Mouse (Mus musculus): Measurements from ENCODE around the gene Zfp462. TPM values are rescaled to one million over a fixed set of nuclear protein-coding genes. Genes with fewer than 3 reads are reported as not detected.

Gene Zfp462
- polyA plus RNA-seq, 1 experiment from 2014 or later = 0.38 TPM

- no peaks in the 10 kb centered on the region for H3K4me1 ChIP-seq
- H3K9ac ChIP-seq = no peak overlapping the region
- H3K4me2 ChIP-seq = no peak overlapping the region
- H3K27me3 ChIP-seq (replicated peaks) = no peaks in the 10 kb centered on the region
- H3K4me3 ChIP-seq = no peak overlapping the region
- no peak overlapping the region for H3K27ac ChIP-seq
- no peaks in the 10 kb centered on the region for H3K9me3 ChIP-seq (replicated peaks)
- no peaks in the 10 kb centered on the region for H3K36me3 ChIP-seq
- no peak for ATAC-seq
- WGBS (ENCODE audit: insufficient replicate concordance) = 56% methylated on average over 1 of the region's 1 CpGs
These were observed 7.7 kb upstream of the Zfp462 start for GRCm38 (mm10) chr4:54937161-54937560.

- H3K9ac ChIP-seq = no peak overlapping the region
- H3K4me1 ChIP-seq = no peaks in the 10 kb centered on the region
- H3K36me3 ChIP-seq = no peaks in the 10 kb centered on the region
- WGBS (ENCODE audit: insufficient replicate concordance) = 2% methylated on average over 36 of the region's 36 CpGs
- peak overlapping the region; percentile 46 for H3K4me3 ChIP-seq
- H3K27ac ChIP-seq = no peak overlapping the region
- no peaks in the 10 kb centered on the region for H3K9me3 ChIP-seq (replicated peaks)
- peaks cover 72% of the 10 kb centered on the region for H3K27me3 ChIP-seq (replicated peaks)
- no peak for ATAC-seq
- H3K4me2 ChIP-seq = peak overlapping the region; percentile 65
These were observed 976 bp downstream of the Zfp462 start for GRCm38 (mm10) chr4:54945603-54946445.

GRCm38 (mm10) chr4:54946662-54947055 is 1.8 kb downstream of the Zfp462 start:
- peak overlapping the region; percentile 65 for H3K4me2 ChIP-seq
- no peak for ATAC-seq
- no peaks in the 10 kb centered on the region for H3K36me3 ChIP-seq
- no peak overlapping the region for H3K9ac ChIP-seq
- H3K27ac ChIP-seq = no peak overlapping the region
- H3K4me1 ChIP-seq = no peaks in the 10 kb centered on the region
- no peaks in the 10 kb centered on the region for H3K9me3 ChIP-seq (replicated peaks)
- H3K4me3 ChIP-seq = peak overlapping the region; percentile 53
- H3K27me3 ChIP-seq (replicated peaks) = peaks cover 72% of the 10 kb centered on the region
- WGBS (ENCODE audit: insufficient replicate concordance) = under 1% methylated on average over 10 of the region's 10 CpGs

GRCm38 (mm10) chr4:54947056-54947990 is 2.5 kb downstream of the Zfp462 start:
- Histone ChIP-seq H3K27me3 (replicated peaks) (peaks cover 72% of the 10 kb centered on the region), H3K27ac (peak overlapping the region; percentile 54; the same call in 1 of the 2 replicates), H3K9ac (peak overlapping the region; percentile 35; the same call in 1 of the 2 replicates), H3K4me1 (no peaks in the 10 kb centered on the region), H3K4me3 (peak overlapping the region; percentile 53), H3K36me3 (no peaks in the 10 kb centered on the region), H3K4me2 (peak overlapping the region; percentile 65), H3K9me3 (replicated peaks) (no peaks in the 10 kb centered on the region)
- no peak for ATAC-seq
- 1% methylated on average over 31 of the region's 35 CpGs for WGBS (ENCODE audit: insufficient replicate concordance)

GRCm38 (mm10) chr4:54947991-54948615 is 3.3 kb downstream of the Zfp462 start:
- Histone ChIP-seq H3K27me3 (replicated peaks) (peaks cover 72% of the 10 kb centered on the region), H3K27ac (peak overlapping the region; percentile 69), H3K9me3 (replicated peaks) (no peaks in the 10 kb centered on the region), H3K9ac (peak overlapping the region; percentile 27; the same call in 1 of the 2 replicates), H3K4me2 (peak overlapping the region; percentile 65), H3K4me1 (no peaks in the 10 kb centered on the region), H3K4me3 (peak overlapping the region; percentile 53), H3K36me3 (no peaks in the 10 kb centered on the region)
- WGBS (ENCODE audit: insufficient replicate concordance) = 1% methylated on average over 24 of the region's 25 CpGs
- ATAC-seq = no peak

- Histone ChIP-seq H3K4me1 (no peaks in the 10 kb centered on the region), H3K9me3 (replicated peaks) (no peaks in the 10 kb centered on the region), H3K27ac (peak overlapping the region; percentile 69), H3K9ac (peak overlapping the region; percentile 56), H3K4me3 (peak overlapping the region; percentile 53), H3K4me2 (peak overlapping the region; percentile 65), H3K27me3 (replicated peaks) (peaks cover 70% of the 10 kb centered on the region), H3K36me3 (no peaks in the 10 kb centered on the region)
- ATAC-seq = no peak
- under 1% methylated on average over 18 of the region's 32 CpGs for WGBS (ENCODE audit: insufficient replicate concordance)
These were observed 4.0 kb downstream of the Zfp462 start for GRCm38 (mm10) chr4:54948616-54949560.

- no peaks in the 10 kb centered on the region for H3K9me3 ChIP-seq (replicated peaks)
- H3K4me3 ChIP-seq = peak overlapping the region; percentile 53
- peaks cover 64% of the 10 kb centered on the region for H3K27me3 ChIP-seq (replicated peaks)
- no peaks in the 10 kb centered on the region for H3K36me3 ChIP-seq
- no peak for ATAC-seq
- H3K4me2 ChIP-seq = peak overlapping the region; percentile 65
- H3K9ac ChIP-seq = peak overlapping the region; percentile 56; the same call in 1 of the 2 replicates
- H3K27ac ChIP-seq = peak overlapping the region; percentile 54; the same call in 1 of the 2 replicates
- H3K4me1 ChIP-seq = no peaks in the 10 kb centered on the region
- 12% methylated on average over 7 of the region's 7 CpGs for WGBS (ENCODE audit: insufficient replicate concordance)
These were observed 4.7 kb downstream of the Zfp462 start for GRCm38 (mm10) chr4:54949561-54949940.

GRCm38 (mm10) chr4:54950136-54950535 is 5.3 kb downstream of the Zfp462 start:
- Histone ChIP-seq H3K36me3 (no peaks in the 10 kb centered on the region), H3K9ac (no peak overlapping the region), H3K4me3 (no peak overlapping the region), H3K27ac (no peak overlapping the region), H3K4me1 (no peaks in the 10 kb centered on the region), H3K4me2 (peak overlapping the region; percentile 65; the same call in 1 of the 2 replicates), H3K27me3 (replicated peaks) (peaks cover 58% of the 10 kb centered on the region), H3K9me3 (replicated peaks) (no peaks in the 10 kb centered on the region)
- ATAC-seq = no peak
- 12% methylated on average over 2 of the region's 2 CpGs for WGBS (ENCODE audit: insufficient replicate concordance)

GRCm38 (mm10) chr4:54950866-54951265 is 6.0 kb downstream of the Zfp462 start:
- Histone ChIP-seq H3K4me3 (no peak overlapping the region), H3K27me3 (replicated peaks) (peaks cover 50% of the 10 kb centered on the region), H3K36me3 (no peaks in the 10 kb centered on the region), H3K4me2 (no peak overlapping the region), H3K4me1 (no peaks in the 10 kb centered on the region), H3K9ac (no peak overlapping the region), H3K27ac (no peak overlapping the region), H3K9me3 (replicated peaks) (no peaks in the 10 kb centered on the region)
- 59% methylated on average over 2 of the region's 2 CpGs for WGBS (ENCODE audit: insufficient replicate concordance)
- no peak for ATAC-seq

- no peaks in the 10 kb centered on the region for H3K9me3 ChIP-seq (replicated peaks)
- WGBS (ENCODE audit: insufficient replicate concordance) = 64% methylated on average over 9 of the region's 9 CpGs
- no peak overlapping the region for H3K4me2 ChIP-seq
- H3K36me3 ChIP-seq = no peaks in the 10 kb centered on the region
- no peak overlapping the region for H3K4me3 ChIP-seq
- no peak for ATAC-seq
- H3K9ac ChIP-seq = no peak overlapping the region
- peaks cover 21% of the 10 kb centered on the region for H3K27me3 ChIP-seq (replicated peaks)
- H3K4me1 ChIP-seq = no peaks in the 10 kb centered on the region
- H3K27ac ChIP-seq = no peak overlapping the region
These were observed 9.0 kb downstream of the Zfp462 start for GRCm38 (mm10) chr4:54953657-54954395.

Measured in liver, embryonic 12.5 days (tissue).